Mouse (Mus musculus) liver, adult 2 months (tissue): ENCODE measurements around the gene Khk.

ENCODE experiments used
- CTCF ChIP-seq: fragments of 200-500 bp; IDR thresholded peaks from 2 replicates; pipeline ENCODE4 v1.5.1; 2011; ENCODE audit warnings: low read depth, low read length, control low read depth
- POLR2A ChIP-seq: fragments of 200-500 bp; IDR thresholded peaks from 2 replicates; pipeline ENCODE4 v1.6.1; 2011; ENCODE audit warnings: low read length, control low read depth; ENCODE audit not compliant: insufficient read depth; ENCODE audit errors: extremely low read depth

DNA sequence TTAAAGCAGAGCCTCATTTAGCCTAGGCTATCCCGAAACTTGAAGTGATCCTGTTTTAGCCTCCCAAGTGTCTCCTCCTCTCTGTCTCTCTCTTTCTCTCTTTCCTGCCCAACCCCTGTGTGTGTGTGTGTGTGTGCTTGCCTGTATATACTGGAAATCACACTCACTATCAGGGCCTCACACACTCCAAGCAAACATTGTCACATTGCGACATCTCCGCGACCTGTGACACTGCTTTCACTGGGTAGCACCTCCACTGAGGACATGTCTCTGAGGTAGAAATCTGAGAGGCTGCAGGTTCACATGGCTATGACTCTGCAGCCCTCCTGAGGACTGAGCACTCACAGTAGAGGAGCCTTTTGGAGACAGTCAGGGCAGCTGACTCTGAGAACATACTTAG, 45.0 kb downstream of the Khk start:
- TF ChIP-seq CTCF: no peak
- TF ChIP-seq POLR2A: no peak
